Mouse (Mus musculus): ENCODE results near the gene Fads6. TPM values are rescaled to one million over a fixed set of nuclear protein-coding genes. Genes with fewer than 3 reads are reported as not detected.
A peak's percentile ranks its signal among the peaks of the same experiment; 100 is the strongest.

Gene Fads6
- polyA plus RNA-seq, 1 experiment from 2014 or later = 0.31 TPM

DNA sequence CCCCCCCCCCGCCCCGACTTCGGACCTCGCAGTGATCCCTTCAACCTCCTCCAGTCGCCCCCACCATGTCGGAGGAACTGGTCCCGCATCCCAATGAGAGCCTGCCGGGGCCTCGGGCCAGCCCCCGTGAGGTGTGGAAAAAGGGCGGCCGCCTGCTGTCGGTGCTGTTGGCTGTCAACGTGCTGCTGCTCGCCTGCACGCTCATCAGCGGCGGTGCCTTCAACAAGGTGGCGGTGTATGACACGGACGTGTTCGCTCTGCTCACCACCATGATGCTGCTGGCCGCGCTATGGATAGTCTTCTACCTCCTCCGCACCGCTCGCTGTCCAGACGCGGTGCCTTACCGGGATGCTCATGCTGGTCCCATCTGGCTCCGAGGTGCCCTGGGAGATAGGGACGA is 25.9 kb upstream of the Fads6 start:
- no peak overlapping the region for H3K4me3 ChIP-seq
- no peak for ATAC-seq (ENCODE audit: insufficient number of reproducible peaks, insufficient read depth, low FRiP score, low TSS enrichment, low read depth)
- 24% methylated on average over 32 of the region's 32 CpGs for WGBS

DNA sequence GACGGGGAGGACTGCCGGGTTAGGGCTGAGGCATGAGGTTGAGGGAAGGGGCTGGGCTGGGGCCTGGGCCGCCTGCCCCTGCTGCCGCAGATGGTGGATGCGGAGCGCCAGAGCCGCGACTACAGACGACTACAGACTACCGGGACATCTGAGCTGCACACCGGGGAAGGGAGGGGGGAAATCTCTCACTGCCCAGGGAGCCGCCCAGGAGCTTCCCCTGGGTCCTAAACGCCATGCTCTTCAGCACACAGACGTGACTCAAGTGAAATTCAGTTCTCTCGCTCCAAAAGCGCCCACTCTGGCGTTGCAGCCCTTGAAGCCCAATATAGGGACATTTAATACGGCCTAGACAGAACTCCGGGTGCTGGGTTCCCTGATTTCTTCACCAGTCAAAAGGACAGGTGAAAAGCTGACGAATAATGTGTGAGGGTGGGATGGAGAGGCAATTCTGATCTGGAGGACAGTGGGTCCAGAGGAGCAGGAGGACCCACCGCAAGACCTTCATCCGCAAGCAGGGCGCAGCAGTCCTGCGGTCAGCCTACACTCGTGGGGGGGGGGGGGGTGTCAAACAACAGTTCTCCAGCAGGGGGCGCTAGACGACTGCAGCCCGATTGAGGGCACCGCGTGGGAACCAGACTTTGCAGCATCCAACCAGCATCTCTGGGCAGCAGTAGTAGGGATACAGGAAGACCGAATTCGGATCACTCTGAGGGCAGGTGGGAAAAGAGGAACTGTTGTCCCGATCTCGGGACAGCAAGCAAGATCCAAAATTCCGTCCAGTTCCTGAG is 24.6 kb upstream of the Fads6 start, which contains the start of gene Ush1g:
Gene Ush1g, minus strand, starts transcription at position 136 of the 788 bp plus-strand sequence.
- Histone ChIP-seq H3K9ac (peak within 1 kb of the TSS; percentile 49; the same call in 1 of the 2 replicates), H3K36me3 (no peaks in the 10 kb centered on the region), H3K9me3 (no peaks in the 10 kb centered on the region), H3K4me1 (peaks cover 12% of the 10 kb centered on the region; the same call in 1 of the 2 replicates), H3K27me3 (peaks cover 97% of the 10 kb centered on the region), H3K4me2 (peak within 1 kb of the TSS; percentile 39), H3K27ac (no peak within 1 kb of the TSS), H3K4me3 (peak within 1 kb of the TSS; percentile 26)
- WGBS = 3% methylated on average over 35 of the region's 35 CpGs
- no peak for ATAC-seq (ENCODE audit: insufficient number of reproducible peaks, insufficient read depth, low FRiP score, low TSS enrichment, low read depth)

More for the DNA sequence above, 25.9 kb upstream of the Fads6 start:
- Histone ChIP-seq H3K27ac (no peak overlapping the region), H3K36me3 (no peaks in the 10 kb centered on the region), H3K4me2 (no peak overlapping the region), H3K4me1 (peaks cover 12% of the 10 kb centered on the region; the same call in 1 of the 2 replicates), H3K9ac (no peak overlapping the region), H3K27me3 (peaks cover 93% of the 10 kb centered on the region), H3K9me3 (no peaks in the 10 kb centered on the region)

DNA sequence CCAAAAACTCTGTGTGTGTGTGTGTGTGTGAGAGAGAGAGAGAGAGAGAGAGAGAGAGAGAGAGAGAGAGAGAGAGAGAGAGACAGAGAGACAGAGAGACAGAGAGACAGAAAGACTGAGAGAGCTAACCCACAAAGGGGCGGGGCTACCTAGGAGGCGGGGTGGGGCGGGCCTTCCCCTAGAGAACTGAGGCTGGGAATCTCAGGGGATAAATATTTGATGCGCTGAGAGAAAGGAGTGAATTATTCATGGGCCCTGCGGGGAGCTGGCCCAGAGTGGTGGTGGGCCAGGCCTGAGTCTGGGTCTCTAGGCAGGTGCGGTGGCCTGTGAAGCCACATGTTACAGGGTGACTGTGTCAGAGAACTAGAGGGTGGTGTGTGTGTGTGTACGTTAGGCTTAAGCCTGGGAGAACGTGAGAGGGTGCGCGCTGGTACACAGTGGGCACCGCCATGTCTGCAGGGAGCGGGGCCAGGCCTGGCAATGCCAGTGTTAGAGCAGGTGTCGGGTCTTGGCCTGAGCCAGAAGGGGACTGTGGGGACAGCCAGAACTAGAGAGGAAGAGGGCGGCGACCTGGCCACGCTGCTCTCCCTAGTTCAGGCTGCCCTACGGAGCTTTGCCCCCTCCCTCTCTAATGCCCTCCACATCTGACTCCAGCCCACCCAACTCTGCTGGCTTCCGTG is 22.4 kb upstream of the Fads6 start:
- Histone ChIP-seq H3K4me1 (peaks cover 12% of the 10 kb centered on the region; the same call in 1 of the 2 replicates), H3K27ac (no peak overlapping the region), H3K9me3 (no peaks in the 10 kb centered on the region), H3K36me3 (no peaks in the 10 kb centered on the region), H3K9ac (no peak overlapping the region), H3K4me3 (no peak overlapping the region), H3K4me2 (no peak overlapping the region), H3K27me3 (peaks cover 100% of the 10 kb centered on the region)
- no peak for ATAC-seq (ENCODE audit: insufficient number of reproducible peaks, insufficient read depth, low FRiP score, low TSS enrichment, low read depth)
- 3% methylated on average over 18 of the region's 18 CpGs for WGBS

DNA sequence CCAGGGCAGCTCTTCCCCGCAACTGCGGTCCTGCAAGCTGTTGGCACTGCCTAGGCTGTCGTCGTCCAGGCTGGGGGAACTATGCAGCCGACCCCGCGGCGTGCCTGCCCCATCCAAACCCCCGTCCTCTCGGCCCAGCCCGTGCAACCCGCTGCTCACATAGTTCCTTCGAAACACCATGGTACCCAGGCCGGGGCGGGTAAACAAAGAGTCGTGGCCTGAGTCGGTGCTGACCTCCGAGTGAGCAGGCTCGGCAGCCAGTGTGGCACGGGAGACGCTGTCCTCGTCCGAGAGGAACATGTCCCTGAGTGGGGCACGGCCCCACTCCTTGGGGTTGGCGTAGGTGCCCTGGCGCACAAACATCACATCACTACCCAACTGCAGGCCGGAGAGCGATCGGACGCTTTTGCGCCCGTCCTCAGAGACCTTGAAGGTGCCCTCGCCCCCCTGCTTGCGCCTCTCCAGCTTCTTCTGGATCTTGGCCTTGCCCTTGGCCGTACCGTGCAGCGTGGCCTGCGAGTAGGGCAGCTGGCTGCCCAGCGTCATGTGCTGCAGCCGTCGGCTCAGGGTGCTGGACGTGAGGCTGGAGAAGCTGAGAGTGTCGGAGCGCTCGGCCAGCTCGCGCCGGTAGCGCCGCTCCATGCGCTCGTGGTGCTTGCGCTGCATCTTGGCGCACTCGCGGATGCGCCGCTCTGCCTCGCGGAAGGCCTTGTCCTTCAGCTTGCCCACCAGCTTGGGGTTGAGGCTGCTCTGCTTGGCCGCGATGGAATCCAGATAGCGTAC is 21.0 kb upstream of the Fads6 start:
- Histone ChIP-seq H3K27ac (no peak overlapping the region), H3K4me3 (peak overlapping the region; percentile 12; the same call in 1 of the 2 replicates), H3K27me3 (peaks cover 100% of the 10 kb centered on the region), H3K36me3 (no peaks in the 10 kb centered on the region), H3K4me1 (peaks cover 12% of the 10 kb centered on the region; the same call in 1 of the 2 replicates), H3K4me2 (0 out of 2 replicates have a peak overlapping the region, but pooled peaks have one; percentile 18), H3K9ac (no peak overlapping the region), H3K9me3 (no peaks in the 10 kb centered on the region)
- ATAC-seq (ENCODE audit: insufficient number of reproducible peaks, insufficient read depth, low FRiP score, low TSS enrichment, low read depth) = no peak
- WGBS = 3% methylated on average over 63 of the region's 63 CpGs

DNA sequence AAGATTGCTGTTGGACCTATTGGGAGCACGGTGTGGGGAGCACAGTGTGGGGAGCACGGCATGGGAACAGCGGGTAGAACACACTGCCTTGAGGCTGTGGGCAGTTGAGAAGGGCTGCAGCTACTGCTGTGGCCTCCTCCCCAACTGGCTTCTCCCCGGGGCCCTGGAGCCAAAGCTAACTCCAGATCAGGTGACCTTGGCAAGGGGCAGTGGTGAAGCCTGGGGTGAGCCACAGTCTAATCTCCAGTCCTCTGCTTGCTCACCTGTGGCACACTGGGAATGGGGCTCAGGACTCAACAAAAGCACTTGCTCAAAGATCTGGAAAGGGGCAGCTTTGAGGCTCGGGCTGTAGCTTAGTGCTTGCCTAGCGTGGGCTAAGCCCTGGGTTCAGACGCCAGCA is 19.7 kb upstream of the Fads6 start:
- no peak overlapping the region for H3K27ac ChIP-seq
- peaks cover 12% of the 10 kb centered on the region; the same call in 1 of the 2 replicates for H3K4me1 ChIP-seq
- H3K9me3 ChIP-seq = no peaks in the 10 kb centered on the region
- WGBS = 59% methylated on average over 7 of the region's 7 CpGs
- no peak for ATAC-seq (ENCODE audit: insufficient number of reproducible peaks, insufficient read depth, low FRiP score, low TSS enrichment, low read depth)
- H3K9ac ChIP-seq = no peak overlapping the region
- no peaks in the 10 kb centered on the region for H3K36me3 ChIP-seq
- no peak overlapping the region for H3K4me2 ChIP-seq
- no peak overlapping the region for H3K4me3 ChIP-seq
- peaks cover 100% of the 10 kb centered on the region for H3K27me3 ChIP-seq

DNA sequence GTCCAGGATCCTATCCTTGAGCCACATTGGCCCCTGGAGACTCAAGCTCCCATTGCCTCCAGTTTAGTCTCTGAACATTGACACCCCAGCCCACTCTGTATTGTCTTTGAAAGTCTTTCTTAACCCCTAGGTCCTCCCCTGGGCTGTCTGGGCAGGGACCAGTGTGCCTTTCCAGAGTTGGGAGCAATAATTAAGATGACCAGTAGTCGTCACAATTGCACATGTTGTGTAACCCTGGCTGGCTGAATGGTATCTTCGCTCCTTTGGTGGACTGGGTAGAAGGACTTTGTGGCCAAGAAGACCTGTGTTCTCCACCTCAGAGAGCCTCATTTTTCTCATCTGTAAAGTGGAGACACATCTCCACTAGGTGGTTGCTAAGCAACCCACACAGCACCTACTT is 16.8 kb upstream of the Fads6 start:
- no peak for ATAC-seq (ENCODE audit: insufficient number of reproducible peaks, insufficient read depth, low FRiP score, low TSS enrichment, low read depth)
- Histone ChIP-seq H3K4me1 (peaks cover 3% of the 10 kb centered on the region; the same call in 1 of the 2 replicates), H3K9ac (no peak overlapping the region), H3K36me3 (no peaks in the 10 kb centered on the region), H3K27ac (no peak overlapping the region), H3K4me2 (no peak overlapping the region), H3K9me3 (no peaks in the 10 kb centered on the region), H3K4me3 (no peak overlapping the region), H3K27me3 (peaks cover 77% of the 10 kb centered on the region)
- WGBS = 45% methylated on average over 2 of the region's 2 CpGs

DNA sequence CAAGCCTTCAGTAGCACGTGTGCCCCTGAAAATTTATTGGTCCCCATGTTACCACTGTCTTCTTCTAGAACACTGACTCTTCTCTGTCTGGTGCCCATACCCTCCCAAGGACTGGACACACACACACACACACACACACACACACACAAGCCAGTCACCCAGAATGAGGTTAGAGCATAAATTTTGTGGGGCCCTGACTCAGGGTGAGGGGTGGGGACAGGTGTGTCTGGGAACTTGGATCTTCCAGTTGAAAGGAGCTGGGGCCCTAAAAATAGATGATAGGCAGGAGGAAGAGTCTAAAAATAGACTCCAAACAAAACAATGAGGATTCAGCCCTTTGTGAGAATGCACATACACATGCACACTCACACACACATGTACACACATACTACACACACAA is 11.3 kb upstream of the Fads6 start:
- 65% methylated on average over 1 of the region's 1 CpGs for WGBS
- Histone ChIP-seq H3K4me3 (no peak overlapping the region), H3K27me3 (peaks cover 43% of the 10 kb centered on the region), H3K4me1 (peaks cover 13% of the 10 kb centered on the region), H3K36me3 (no peaks in the 10 kb centered on the region), H3K27ac (no peak overlapping the region), H3K9me3 (no peaks in the 10 kb centered on the region), H3K4me2 (no peak overlapping the region), H3K9ac (no peak overlapping the region)
- no peak for ATAC-seq (ENCODE audit: insufficient number of reproducible peaks, insufficient read depth, low FRiP score, low TSS enrichment, low read depth)

DNA sequence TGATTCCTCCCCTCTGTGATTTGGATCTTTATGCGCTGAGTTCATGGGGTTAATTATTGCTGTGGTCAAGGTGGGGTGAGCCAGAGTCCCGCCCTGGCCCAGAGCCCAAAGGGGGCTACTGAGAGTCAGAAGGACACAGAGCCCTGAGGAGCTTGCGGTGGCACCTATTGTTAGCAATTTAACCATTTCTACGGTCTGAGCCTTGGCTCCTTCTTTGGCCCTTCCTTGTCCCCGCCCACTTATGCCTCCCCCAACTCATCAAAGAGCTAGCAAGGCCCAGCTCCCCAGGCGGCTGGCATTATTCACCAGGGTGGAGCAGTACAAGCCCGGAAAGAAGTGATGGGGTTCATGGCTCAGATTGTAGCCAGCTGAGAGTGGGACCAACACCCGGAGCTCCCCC is 9.4 kb upstream of the Fads6 start, which contains the start of gene Otop2:
Gene Otop2, plus strand, starts transcription at position 301 of the 400 bp plus-strand sequence.
- no peak for ATAC-seq (ENCODE audit: insufficient number of reproducible peaks, insufficient read depth, low FRiP score, low TSS enrichment, low read depth)
- Histone ChIP-seq H3K36me3 (no peaks in the 10 kb centered on the region), H3K9me3 (no peaks in the 10 kb centered on the region), H3K4me2 (no peak within 1 kb of the TSS), H3K4me3 (no peak within 1 kb of the TSS), H3K27me3 (peaks cover 24% of the 10 kb centered on the region), H3K27ac (no peak within 1 kb of the TSS), H3K9ac (no peak within 1 kb of the TSS), H3K4me1 (peaks cover 13% of the 10 kb centered on the region)
- 9% methylated on average over 8 of the region's 8 CpGs for WGBS

DNA sequence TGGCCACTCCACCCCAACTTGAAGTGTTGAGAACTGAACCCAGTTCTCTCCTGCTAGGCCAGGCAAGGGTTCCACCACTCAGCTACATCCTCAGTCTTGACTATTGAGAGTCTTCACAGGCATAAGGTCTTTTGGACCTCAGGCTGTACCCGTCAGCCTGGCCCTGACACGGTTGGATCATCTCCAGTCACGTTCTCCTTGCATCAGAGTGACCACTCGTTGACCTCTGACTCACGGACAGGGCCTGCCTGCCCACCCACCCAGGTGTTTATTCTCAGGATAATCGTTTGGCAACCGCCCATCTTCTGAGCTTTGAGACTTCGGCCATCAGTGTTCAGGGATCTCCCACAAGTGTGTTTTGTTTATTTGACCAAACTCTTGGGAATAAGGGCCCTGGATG is 5.7 kb upstream of the Fads6 start:
- Histone ChIP-seq H3K27me3 (peaks cover 35% of the 10 kb centered on the region), H3K4me3 (no peak overlapping the region), H3K36me3 (no peaks in the 10 kb centered on the region), H3K27ac (no peak overlapping the region), H3K4me2 (no peak overlapping the region), H3K9ac (no peak overlapping the region), H3K9me3 (peaks cover 4% of the 10 kb centered on the region; the same call in 1 of the 2 replicates), H3K4me1 (peaks cover 13% of the 10 kb centered on the region)
- WGBS = 73% methylated on average over 8 of the region's 8 CpGs
- no peak for ATAC-seq (ENCODE audit: insufficient number of reproducible peaks, insufficient read depth, low FRiP score, low TSS enrichment, low read depth)

DNA sequence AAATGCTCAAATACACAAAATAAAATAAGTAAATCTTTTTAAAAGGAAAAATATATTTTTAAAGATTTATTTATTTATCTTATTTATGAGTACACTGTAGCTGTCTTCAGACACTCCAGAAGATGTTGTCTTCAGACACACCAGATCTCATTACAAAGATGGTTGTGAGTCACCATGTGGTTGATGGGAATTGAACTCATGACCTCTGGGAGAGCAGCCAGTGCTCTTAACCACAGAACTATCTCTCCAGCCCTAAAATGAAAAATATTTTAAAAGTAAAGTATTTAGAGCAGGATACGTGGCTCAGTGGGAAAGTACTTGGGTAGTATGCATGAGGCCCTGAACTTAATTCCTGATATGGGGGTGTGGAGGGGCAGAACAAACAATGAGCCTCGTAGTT is 3.9 kb upstream of the Fads6 start:
- 83% methylated on average over 2 of the region's 2 CpGs for WGBS
- H3K4me1 ChIP-seq = peaks cover 11% of the 10 kb centered on the region
- H3K9me3 ChIP-seq = peaks cover 4% of the 10 kb centered on the region; the same call in 1 of the 2 replicates
- no peak overlapping the region for H3K4me2 ChIP-seq
- peaks cover 40% of the 10 kb centered on the region for H3K27me3 ChIP-seq
- no peak overlapping the region for H3K27ac ChIP-seq
- H3K36me3 ChIP-seq = no peaks in the 10 kb centered on the region
- no peak overlapping the region for H3K4me3 ChIP-seq
- ATAC-seq (ENCODE audit: insufficient number of reproducible peaks, insufficient read depth, low FRiP score, low TSS enrichment, low read depth) = no peak
- H3K9ac ChIP-seq = no peak overlapping the region

DNA sequence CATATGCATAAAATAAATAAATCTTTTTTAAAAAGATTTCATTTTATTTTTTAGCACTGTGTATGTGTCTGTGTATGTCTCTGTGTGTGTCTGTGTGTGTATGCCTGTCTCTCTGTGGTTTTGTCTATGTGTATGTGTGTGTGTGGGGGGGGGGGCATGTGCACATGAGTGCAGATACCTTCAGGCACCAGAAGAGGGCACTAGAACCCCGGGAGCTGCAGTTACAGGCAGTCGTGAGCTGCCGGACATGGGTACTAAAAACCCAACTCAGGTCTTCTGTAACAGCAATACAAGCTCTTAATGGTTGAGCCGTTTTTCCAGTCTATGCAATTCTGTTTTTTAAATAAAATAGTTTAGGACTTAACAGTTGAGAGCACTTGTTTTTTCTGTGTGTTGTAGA is 3.3 kb upstream of the Fads6 start:
- 78% methylated on average over 4 of the region's 4 CpGs for WGBS
- no peak for ATAC-seq (ENCODE audit: insufficient number of reproducible peaks, insufficient read depth, low FRiP score, low TSS enrichment, low read depth)
- peaks cover 45% of the 10 kb centered on the region for H3K27me3 ChIP-seq

More for the DNA sequence above, 3.3 kb upstream of the Fads6 start:
- no peaks in the 10 kb centered on the region for H3K36me3 ChIP-seq
- peaks cover 4% of the 10 kb centered on the region; the same call in 1 of the 2 replicates for H3K9me3 ChIP-seq
- H3K9ac ChIP-seq = no peak overlapping the region
- H3K4me3 ChIP-seq = no peak overlapping the region
- no peak overlapping the region for H3K4me2 ChIP-seq
- peaks cover 11% of the 10 kb centered on the region for H3K4me1 ChIP-seq
- no peak overlapping the region for H3K27ac ChIP-seq

Measured in embryonic facial prominence, embryonic 13.5 days (tissue).